Mouse (Mus musculus) gastrocnemius, adult 18-20 months (tissue): ENCODE measurements around the gene Ndufc1. TPM values are rescaled to one million over a fixed set of nuclear protein-coding genes. Genes with fewer than 3 reads are reported as not detected.
A peak's percentile ranks its signal among the peaks of the same experiment; 100 is the strongest.
"Not testable (repeated sequence)": the region's sequence is repeated elsewhere in the genome, so short reads cannot be mapped to it uniquely, and the experiment has no call there.

Experiments
- DNase-seq: peaks from one replicate; pipeline ENCODE4 v3.0.0; 2021; ENCODE audit warnings: low spot score
- long read RNA-seq, 2 experiments: library from polyadenylated mRNA; stranded (forward); transcript quantifications; one replicate each; pipeline ENCODE4 v2.0.0; 2021
- total RNA-seq, 2 experiments: library from RNA; stranded (reverse); gene quantifications; 2 replicates each; pipeline ENCODE4 v1.2.3; 2021

The Ndufc1 gene
- 1,000 to 10,000 TPM in 1 of 2 experiments, 100 to 1,000 TPM in 1; 945 to 1,002 TPM for total RNA-seq
- long read RNA-seq, experiment 1, transcript Ndufc1-201 (4 exons, 1,249 nt) = major isoform, 768 of 786 reads
- long read RNA-seq, experiment 1, partial matches to known transcripts = 4 of 786 reads
- long read RNA-seq, experiment 1, other reads (novel, unspliced or antisense) = 12 of 786 reads
- long read RNA-seq, experiment 2, transcript Ndufc1-201 (4 exons, 1,249 nt) = major isoform, 524 of 537 reads
- long read RNA-seq, experiment 2, partial matches to known transcripts = 6 of 537 reads
- long read RNA-seq, experiment 2, other reads (novel, unspliced or antisense) = 5 of 537 reads

- DNase-seq = peak; percentile 97
Observed at GRCm38 (mm10) chr3:51408561-51409183, at the start of gene Ndufc1. Gene Ndufc1, minus strand, starts transcription at chr3:51408988.

GRCm38 (mm10) chr3:51434871-51435595 is 26.2 kb upstream of the Ndufc1 start:
- no peak for DNase-seq

GRCm38 (mm10) chr3:51434364-51434763 is 25.6 kb upstream of the Ndufc1 start:
- not testable (repeated sequence) for DNase-seq

GRCm38 (mm10) chr3:51425394-51425793 is 16.6 kb upstream of the Ndufc1 start:
- no peak for DNase-seq

GRCm38 (mm10) chr3:51421921-51422320 is 13.1 kb upstream of the Ndufc1 start:
- no peak for DNase-seq

- no peak for DNase-seq
Observed at GRCm38 (mm10) chr3:51417966-51418365, 9.2 kb upstream of the Ndufc1 start.

GRCm38 (mm10) chr3:51417485-51417884 is 8.7 kb upstream of the Ndufc1 start:
- no peak for DNase-seq

- no peak for DNase-seq
Observed at GRCm38 (mm10) chr3:51417135-51417458, 8.3 kb upstream of the Ndufc1 start.

- peak; percentile 35 for DNase-seq
Observed at GRCm38 (mm10) chr3:51416364-51417134, 7.8 kb upstream of the Ndufc1 start.

GRCm38 (mm10) chr3:51416073-51416363 is 7.2 kb upstream of the Ndufc1 start:
- DNase-seq = no peak

- DNase-seq = peak; percentile 95
Observed at GRCm38 (mm10) chr3:51415098-51416072, 6.6 kb upstream of the Ndufc1 start, which contains the start of gene Naa15. Gene Naa15, plus strand, starts transcription at chr3:51415148.

- no peak for DNase-seq
Observed at GRCm38 (mm10) chr3:51413276-51413675, 4.5 kb upstream of the Ndufc1 start.

- peak; percentile 68 for DNase-seq
Observed at GRCm38 (mm10) chr3:51412457-51412856, 3.7 kb upstream of the Ndufc1 start.

GRCm38 (mm10) chr3:51407870-51408560 is 773 bp downstream of the Ndufc1 start:
- no peak for DNase-seq

GRCm38 (mm10) chr3:51402628-51403027 is 6.2 kb downstream of the Ndufc1 start:
- no peak for DNase-seq

- DNase-seq = not testable (repeated sequence)
Observed at GRCm38 (mm10) chr3:51402054-51402453, 6.7 kb downstream of the Ndufc1 start.

- no peak for DNase-seq
Observed at GRCm38 (mm10) chr3:51400682-51401081, 8.1 kb downstream of the Ndufc1 start.

- DNase-seq = no peak
Observed at GRCm38 (mm10) chr3:51399531-51399930, 9.3 kb downstream of the Ndufc1 start.

GRCm38 (mm10) chr3:51398667-51399066 is 10.1 kb downstream of the Ndufc1 start:
- DNase-seq = no peak

- no peak for DNase-seq
Observed at GRCm38 (mm10) chr3:51397700-51398299, 11.0 kb downstream of the Ndufc1 start.
